Mouse (Mus musculus) yolk sac, embryonic 10.5 days (tissue): Measurements from ENCODE around the gene Cd9.
A peak's percentile ranks its signal among the peaks of the same experiment; 100 is the strongest.

Experiments used
- DNase-seq: peaks from one replicate; pipeline ENCODE4 v3.0.0-alpha.2; 2017; ENCODE audit warnings: low spot score

The Cd9 gene

GRCm38 (mm10) chr6:125434735-125435518 is 59.7 kb downstream of the Cd9 start:
- no peak for DNase-seq

- DNase-seq = peak; percentile 80
Measured at GRCm38 (mm10) chr6:125433704-125434447, 60.7 kb downstream of the Cd9 start.

- DNase-seq = no peak
Measured at GRCm38 (mm10) chr6:125433257-125433656, 61.3 kb downstream of the Cd9 start.

GRCm38 (mm10) chr6:125432522-125432921 is 62.1 kb downstream of the Cd9 start:
- DNase-seq = no peak

- DNase-seq = no peak
Measured at GRCm38 (mm10) chr6:125430982-125431381, 63.6 kb downstream of the Cd9 start.

DNA sequence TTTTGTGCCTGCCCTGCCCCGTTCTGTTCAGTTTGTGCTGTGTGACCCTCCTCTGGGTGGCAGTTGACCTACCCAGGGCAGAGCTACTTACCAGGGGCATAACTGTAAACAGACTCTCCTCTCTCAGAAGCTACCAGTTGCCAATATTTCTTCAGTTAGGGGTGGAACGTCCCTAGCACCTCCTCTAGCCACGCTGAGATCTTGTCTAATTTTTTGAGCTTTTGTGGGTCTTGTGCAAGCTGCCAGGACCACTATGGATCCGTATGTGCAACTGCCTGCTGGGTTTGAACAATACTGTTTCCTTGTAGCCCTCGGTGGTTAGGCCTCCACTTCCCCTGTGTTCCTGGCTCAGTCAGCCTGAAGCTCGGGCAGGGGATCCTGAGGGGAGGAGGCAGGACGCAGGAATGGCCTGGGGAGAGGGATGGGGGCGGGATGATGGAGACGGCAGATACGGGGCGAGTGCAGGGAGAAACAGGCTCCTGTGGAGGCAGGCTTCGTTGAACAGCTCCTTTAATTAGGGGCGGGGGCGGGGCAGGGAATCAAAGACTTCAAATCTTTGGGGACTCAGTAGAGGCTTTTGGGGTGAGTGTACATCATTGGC is 64.1 kb downstream of the Cd9 start:
- no peak for DNase-seq

DNA sequence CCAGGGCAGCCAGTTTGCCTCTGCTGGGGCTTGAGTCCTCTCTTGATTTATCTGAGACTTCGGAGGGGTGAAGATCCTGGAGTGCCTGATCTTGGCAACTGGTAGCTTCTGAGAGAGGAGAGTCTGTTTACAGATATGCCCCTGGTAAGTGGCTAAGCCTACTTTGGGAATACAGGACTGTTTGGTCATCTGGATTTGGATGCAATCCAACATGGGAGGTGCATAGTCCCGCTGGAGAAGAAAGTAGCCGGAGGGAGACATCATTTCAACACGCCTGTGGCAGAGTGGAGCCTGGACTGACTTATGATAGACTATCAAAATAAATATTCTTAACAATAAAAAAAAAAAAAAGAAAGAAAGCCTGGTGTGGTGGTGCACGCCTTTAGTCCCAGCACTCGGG is 64.8 kb downstream of the Cd9 start:
- no peak for DNase-seq

GRCm38 (mm10) chr6:125426383-125427360 is 67.9 kb downstream of the Cd9 start:
- peak; percentile 81 for DNase-seq

GRCm38 (mm10) chr6:125425205-125426090 is 69.1 kb downstream of the Cd9 start:
- no peak for DNase-seq

- DNase-seq = no peak
Measured at GRCm38 (mm10) chr6:125424156-125424555, 70.4 kb downstream of the Cd9 start.

DNA sequence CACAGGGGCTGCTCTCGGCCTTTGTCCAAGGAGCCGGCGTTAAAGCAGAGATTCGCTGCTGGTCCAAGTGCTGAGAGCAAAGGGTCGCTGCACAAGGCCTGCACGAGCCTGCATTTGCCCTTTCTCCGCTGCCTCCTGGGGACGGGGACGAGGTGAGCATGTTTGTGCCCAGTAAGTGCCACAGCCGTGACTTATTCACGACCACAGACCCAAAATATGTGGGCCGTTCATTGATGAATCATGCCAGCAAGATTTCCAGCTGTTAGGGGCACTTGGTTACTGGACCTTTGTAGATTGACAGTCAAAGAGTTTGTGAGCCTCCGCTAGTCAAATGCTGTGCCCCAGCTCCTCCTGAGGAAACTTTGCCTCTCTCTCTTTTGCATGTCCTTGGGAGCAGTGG is 71.1 kb downstream of the Cd9 start:
- no peak for DNase-seq

DNA sequence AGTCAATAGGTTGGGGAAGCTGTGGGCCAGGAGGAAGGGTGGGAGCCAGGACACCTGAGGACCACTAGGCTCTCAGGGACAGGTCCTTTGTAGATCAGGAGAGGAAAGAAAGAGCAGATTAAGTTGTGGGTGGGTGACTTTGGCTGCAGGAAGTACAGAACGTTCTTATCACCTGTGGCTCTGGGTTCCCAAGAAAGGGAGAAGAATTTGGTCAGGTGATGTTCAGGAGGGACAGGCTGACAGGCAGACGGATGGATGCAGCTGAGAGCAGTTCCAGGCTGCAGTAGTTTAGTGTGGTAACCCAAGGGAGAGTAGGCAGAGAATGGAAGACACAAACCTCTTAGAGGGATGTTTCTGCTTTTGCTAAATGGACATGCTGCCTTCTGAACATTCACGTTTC is 71.5 kb downstream of the Cd9 start:
- no peak for DNase-seq

DNA sequence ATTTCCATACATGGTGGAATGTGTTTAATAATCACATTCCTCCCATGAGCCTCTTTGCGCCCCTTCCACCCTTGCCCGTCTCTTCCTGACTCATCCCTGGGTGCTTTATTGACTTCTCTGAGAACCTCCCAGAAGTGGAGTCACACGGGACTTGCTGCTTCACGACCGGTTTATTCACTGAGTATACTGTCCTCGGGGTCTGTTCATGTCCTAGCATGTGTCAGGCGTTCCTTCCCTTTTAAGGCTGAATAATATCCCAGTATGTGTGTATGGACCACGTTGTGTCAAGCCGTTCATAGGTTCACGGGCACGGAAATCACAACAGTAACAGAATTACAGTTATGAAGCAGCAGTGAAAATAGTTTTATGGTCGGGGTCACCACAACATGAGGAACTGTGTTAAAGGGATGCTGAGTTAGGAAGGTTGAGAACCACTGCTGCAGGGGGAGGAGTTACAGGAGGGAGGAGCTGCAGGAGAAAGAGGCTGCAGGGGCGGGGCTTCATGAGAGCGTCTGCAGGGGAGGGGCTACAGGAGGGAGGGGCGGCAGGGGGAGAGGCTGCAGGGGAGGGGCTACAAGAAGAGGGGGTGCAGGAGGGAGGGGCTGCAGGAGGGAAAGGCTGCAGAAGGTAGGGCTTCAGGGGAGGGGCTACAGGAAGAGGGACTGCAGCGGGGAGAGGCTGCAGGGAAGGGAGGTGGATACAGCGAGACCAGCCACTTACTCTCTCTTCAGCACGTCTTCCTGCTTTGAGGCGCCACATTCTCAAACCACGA is 72.4 kb downstream of the Cd9 start:
- DNase-seq = peak; percentile 88

GRCm38 (mm10) chr6:125420458-125421063 is 74.0 kb downstream of the Cd9 start:
- DNase-seq = no peak

DNA sequence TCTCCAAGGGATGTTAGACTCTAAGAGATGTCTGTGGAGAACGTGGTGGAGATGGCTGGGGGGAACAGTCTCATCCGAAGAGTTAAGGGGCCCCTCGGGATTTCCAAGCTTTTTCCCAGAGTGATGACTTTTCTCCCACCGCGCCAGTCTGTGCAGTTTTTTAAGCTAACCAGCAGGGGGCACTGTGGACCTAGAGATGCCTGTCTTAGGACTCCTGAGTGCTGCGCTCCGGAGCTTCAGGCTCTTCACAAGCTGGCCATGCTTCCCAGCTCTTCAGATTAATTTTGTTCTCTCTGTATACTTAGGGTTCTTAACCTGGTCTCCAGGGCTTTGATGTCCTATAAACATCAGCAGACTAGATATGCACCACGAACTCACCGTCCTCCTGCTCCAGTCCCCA is 75.8 kb downstream of the Cd9 start:
- DNase-seq = peak; percentile 72

DNA sequence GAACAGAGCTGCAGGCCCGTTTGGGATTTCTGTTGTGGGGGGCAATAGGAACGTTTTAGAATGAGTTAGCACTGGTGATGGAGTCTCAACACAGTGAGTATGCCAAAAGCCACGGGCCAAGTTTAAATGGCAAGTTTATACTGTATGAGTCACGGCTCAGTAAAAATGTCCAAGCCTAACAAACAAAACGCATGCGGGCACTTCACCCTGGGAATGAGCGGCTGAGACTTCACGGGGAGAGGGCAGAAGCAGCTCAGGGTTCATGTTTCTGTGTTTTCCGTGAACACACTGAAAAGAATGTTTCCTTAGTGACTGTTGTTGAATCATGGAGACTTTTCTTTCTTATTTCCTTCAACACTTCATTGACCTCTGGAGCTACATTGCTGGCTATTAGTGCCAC is 81.3 kb downstream of the Cd9 start:
- no peak for DNase-seq

DNA sequence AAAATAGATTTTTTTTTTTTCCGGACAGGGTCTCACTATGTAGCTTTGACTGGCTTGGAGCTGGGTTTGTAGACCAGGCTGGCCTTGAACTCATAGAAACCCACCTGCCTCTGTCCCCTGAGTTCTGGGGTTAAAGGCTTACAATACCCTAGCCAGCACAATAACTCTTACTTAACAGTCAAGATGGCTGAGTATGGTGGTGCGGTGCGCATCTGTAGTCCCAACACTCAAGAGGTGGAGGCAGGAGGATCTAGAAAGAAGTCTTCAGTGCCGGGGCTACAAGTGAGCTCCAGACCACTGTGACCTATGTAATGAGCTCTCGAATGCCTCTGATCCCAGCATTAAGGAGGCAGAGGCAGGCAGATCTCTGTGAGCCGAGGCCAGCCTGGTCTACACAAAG is 82.9 kb downstream of the Cd9 start:
- DNase-seq = no peak

GRCm38 (mm10) chr6:125410995-125411547 is 83.5 kb downstream of the Cd9 start:
- peak; percentile 46 for DNase-seq

DNA sequence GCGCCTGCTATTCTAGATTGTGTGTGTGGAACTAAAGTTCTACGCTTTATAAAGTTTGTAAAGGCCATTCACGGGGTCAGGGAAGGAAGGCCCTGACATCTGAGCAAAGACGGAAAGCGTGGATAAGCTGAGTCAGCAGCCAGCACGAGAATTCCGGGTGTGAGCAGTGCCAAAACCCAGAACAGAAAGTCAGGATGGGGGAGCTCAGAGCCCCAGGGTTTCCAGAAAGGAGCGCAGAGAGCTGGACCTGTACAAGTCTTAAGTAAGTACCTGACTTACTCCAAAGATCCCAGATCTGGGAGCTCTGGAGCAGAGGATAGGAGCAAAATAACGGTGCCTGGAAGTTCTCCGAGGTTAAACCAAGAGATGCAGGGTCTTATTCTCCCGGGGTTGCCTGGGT is 84.0 kb downstream of the Cd9 start:
- DNase-seq = no peak
